In the genomic region with DNA sequence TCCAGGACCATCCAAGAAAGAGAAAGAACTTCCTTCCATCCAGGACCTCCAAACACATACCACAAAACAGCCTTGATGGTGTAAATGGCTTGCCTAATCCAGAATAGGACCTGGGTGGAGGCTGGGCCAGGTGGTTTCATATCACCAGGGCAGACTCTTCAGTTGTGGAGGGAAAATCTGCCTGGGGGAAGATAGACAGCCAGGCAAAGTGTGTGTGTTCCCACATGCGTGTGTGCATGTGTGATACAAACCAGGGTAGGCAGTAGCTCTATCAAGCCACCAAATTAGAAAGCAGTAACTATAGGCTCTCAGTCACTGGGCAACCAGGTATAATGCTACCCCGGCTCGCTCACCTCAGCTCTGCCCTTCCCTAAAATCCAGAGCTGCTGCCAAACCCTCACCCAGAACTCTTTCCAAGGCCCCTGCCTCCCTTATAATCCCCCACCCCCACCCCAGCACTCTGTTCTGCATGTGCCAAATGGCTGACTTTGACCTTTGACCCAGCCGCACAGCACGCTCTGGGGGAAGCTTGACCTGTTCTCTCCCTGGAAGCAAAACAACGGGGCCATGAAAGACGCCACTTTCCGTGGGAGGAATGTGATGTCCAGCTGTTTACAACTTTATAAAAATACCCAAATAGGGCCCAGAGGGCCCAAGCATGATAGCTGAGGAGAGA, we compare ENCODE assay signal across 10 mouse cellular contexts. TPM values are rescaled to one million over a fixed set of nuclear protein-coding genes. Genes with fewer than 3 reads are reported as not detected.
DNase-seq lines count a peak whose midpoint lies in the region; ATAC-seq and TF ChIP-seq lines count a peak whose summit lies in the region.
"Had no signal": no experiment of that assay in that cellular context is flagged by ENCODE, and none has a peak within 500 bp of the region (broad histone marks: within the 10 kb centered on the region; RNA-seq: fewer than 3 reads in every experiment).

No protein-coding gene starts in this region.

- peaks cover 18% of the 10 kb centered on the region for H3K4me1 ChIP-seq in forebrain, embryonic 12.5 days
- H3K4me1 ChIP-seq in forebrain, postnatal 0 days (ENCODE audit: insufficient read depth): peaks cover 4% of the 10 kb centered on the region; the same call in 1 of the 2 replicates
- H3K4me1 ChIP-seq in forebrain, embryonic 16.5 days (replicated peaks; ENCODE audit: control insufficient read depth, insufficient read depth, low read length): peaks cover 8% of the 10 kb centered on the region
- H3K4me1 ChIP-seq in lung, adult 2 months (ENCODE audit: control insufficient read depth, insufficient read depth, low read length): no peaks in the 10 kb centered on the region

- no peak for ATAC-seq in forebrain, embryonic 12.5 days (ENCODE audit: low FRiP score)
- ATAC-seq in forebrain, postnatal 0 days: no peak
- no peak for ATAC-seq in forebrain, embryonic 16.5 days

- no peak for DNase-seq in forebrain, postnatal 0 days
- peak; percentile 50 to 72 for DNase-seq in kidney, postnatal 4 days
- peak; percentile 33 for DNase-seq in ovary, postnatal 14 days (ENCODE audit: low spot score)
- no peak for DNase-seq in thymus, postnatal 10 days (ENCODE audit: low spot score in 2 of 2)
- DNase-seq in lung, adult 2 months: no peak
- DNase-seq in left cerebral cortex, adult 18-20 months (ENCODE audit: low spot score in 2 of 2): no peak

- no peaks in the 10 kb centered on the region for H3K9me3 ChIP-seq in forebrain, embryonic 12.5 days
- no peaks in the 10 kb centered on the region for H3K9me3 ChIP-seq in forebrain, postnatal 0 days (ENCODE audit: low read length)
- H3K9me3 ChIP-seq in forebrain, embryonic 16.5 days (ENCODE audit: control insufficient read depth, low read length): no peaks in the 10 kb centered on the region
- H3K9me3 ChIP-seq: G1E had no signal

- no peaks in the 10 kb centered on the region for H3K27me3 ChIP-seq in forebrain, embryonic 12.5 days
- no peaks in the 10 kb centered on the region for H3K27me3 ChIP-seq in forebrain, postnatal 0 days (ENCODE audit: insufficient read depth, low read length)
- H3K27me3 ChIP-seq in forebrain, embryonic 16.5 days (replicated peaks; ENCODE audit: control insufficient read depth, insufficient read depth, low read length): no peaks in the 10 kb centered on the region

- 37% methylated on average over 8 of the region's 8 CpGs for WGBS in forebrain, embryonic 12.5 days
- 42% methylated on average over 8 of the region's 8 CpGs for WGBS in forebrain, postnatal 0 days
- WGBS in forebrain, embryonic 16.5 days: 44% methylated on average over 8 of the region's 8 CpGs
- 56% methylated on average over 8 of the region's 8 CpGs for WGBS in lung, adult 2 months

- H3K27ac ChIP-seq in forebrain, embryonic 12.5 days: peak overlapping the region; percentile 70
- H3K27ac ChIP-seq in forebrain, postnatal 0 days (ENCODE audit: low read depth, low read length): no peak overlapping the region
- peak overlapping the region; percentile 13 for H3K27ac ChIP-seq in forebrain, embryonic 16.5 days (ENCODE audit: low read length)

- TF ChIP-seq POLR2A in lung, adult 2 months (IDR thresholded peaks at IDR 0.05; ENCODE audit: borderline replicate concordance, extremely low read depth, low read depth, low read length): no peak

- no peak overlapping the region for H3K4me2 ChIP-seq in forebrain, embryonic 12.5 days
- H3K4me2 ChIP-seq in forebrain, postnatal 0 days (ENCODE audit: low read depth): no peak overlapping the region
- no peak overlapping the region for H3K4me2 ChIP-seq in forebrain, embryonic 16.5 days (ENCODE audit: low read length)

- H3K36me3 ChIP-seq in forebrain, embryonic 12.5 days (replicated peaks): no peaks in the 10 kb centered on the region
- no peaks in the 10 kb centered on the region for H3K36me3 ChIP-seq in forebrain, postnatal 0 days (ENCODE audit: insufficient read depth)
- no peaks in the 10 kb centered on the region for H3K36me3 ChIP-seq in forebrain, embryonic 16.5 days (ENCODE audit: control insufficient read depth, insufficient read depth)
- H3K36me3 ChIP-seq: G1E had no signal

- H3K9ac ChIP-seq in forebrain, embryonic 12.5 days: no peak overlapping the region
- H3K9ac ChIP-seq in forebrain, postnatal 0 days: no peak overlapping the region
- no peak overlapping the region for H3K9ac ChIP-seq in forebrain, embryonic 16.5 days (replicated peaks; ENCODE audit: low read depth, low read length)

- no peak for TF ChIP-seq CTCF in forebrain, postnatal 0 days (IDR thresholded peaks at IDR 0.05; ENCODE audit: low read depth)
- TF ChIP-seq CTCF in lung, adult 2 months (IDR thresholded peaks at IDR 0.05; ENCODE audit: insufficient read depth, low read length): no peak

- no peak overlapping the region for H3K4me3 ChIP-seq in forebrain, embryonic 12.5 days (replicated peaks)
- H3K4me3 ChIP-seq in forebrain, postnatal 0 days (ENCODE audit: low read depth, low read length): no peak overlapping the region
- no peak overlapping the region for H3K4me3 ChIP-seq in forebrain, embryonic 16.5 days (replicated peaks; ENCODE audit: low read length)
- H3K4me3 ChIP-seq in lung, adult 2 months (replicated peaks; ENCODE audit: extremely low read depth, low read depth, low read length): no peak overlapping the region
- H3K4me3 ChIP-seq: erythroblast, embryonic 14.5 days had no signal

RNA-seq across cellular contexts. Expression of a gene that starts 24.5 kb away (rescaled TPM):
- polyA plus RNA-seq in forebrain, embryonic 12.5 days (2016; fragmentation: Nextera tagmentation; extraction: Ambion mirVana): 30.3 and 34.3 TPM in 2 replicates
- 24.3 and 36.7 TPM in 2 replicates for total RNA-seq in forebrain, postnatal 0 days (2014; rRNA removed)
- polyA plus RNA-seq in forebrain, postnatal 0 days (2015; fragmentation: Nextera tagmentation; extraction: Ambion mirVana): 37.4 and 39.7 TPM in 2 replicates
- 39.0 and 39.2 TPM in 2 replicates for polyA plus RNA-seq in forebrain, embryonic 16.5 days (2015; fragmentation: Nextera tagmentation; extraction: Ambion mirVana)
- polyA plus RNA-seq in lung, adult 2 months (2012; rRNA removed): 26.4 and 26.7 TPM in 2 replicates
- 10 to 100 TPM; 23.9 to 26.1 TPM for total RNA-seq in left cerebral cortex, adult 18-20 months (2021)

RNA-seq across cellular contexts. Expression of a gene that starts 45.9 kb away (rescaled TPM):
- 51.1 and 60.4 TPM in 2 replicates for polyA plus RNA-seq in forebrain, embryonic 12.5 days (2016; fragmentation: Nextera tagmentation; extraction: Ambion mirVana)
- total RNA-seq in forebrain, postnatal 0 days (2014; rRNA removed): 32.9 and 40.4 TPM in 2 replicates
- 74.7 and 78.6 TPM in 2 replicates for polyA plus RNA-seq in forebrain, postnatal 0 days (2015; fragmentation: Nextera tagmentation; extraction: Ambion mirVana)
- polyA plus RNA-seq in forebrain, embryonic 16.5 days (2015; fragmentation: Nextera tagmentation; extraction: Ambion mirVana): 58.9 and 64.2 TPM in 2 replicates
- polyA plus RNA-seq in lung, adult 2 months (2012; rRNA removed): 25.5 and 27.2 TPM in 2 replicates
- 10 to 100 TPM; 60.0 to 65.1 TPM for total RNA-seq in left cerebral cortex, adult 18-20 months (2021)
- total RNA-seq: G1E had no signal
- polyA plus RNA-seq: G1E had no signal

Comparison
In these comparisons a context has a peak if more than half of its experiments do, and no peak if none do; other contexts are left out.
1. DNase-seq: peak in kidney, postnatal 4 days (2 of 2) and ovary, postnatal 14 days (single experiment); none in forebrain, postnatal 0 days (single experiment), thymus, postnatal 10 days (0 of 2), lung, adult 2 months (single experiment) and left cerebral cortex, adult 18-20 months (0 of 2).